Mouse (Mus musculus) ES-E14 (cell line): ENCODE measurements around the gene Synj1. TPM values are rescaled to one million over a fixed set of nuclear protein-coding genes. Genes with fewer than 3 reads are reported as not detected.

Source experiments
- DNase-seq: peaks from one replicate; pipeline ENCODE4 v3.0.0-alpha.2; 2013; ENCODE audit warnings: low read depth, low spot score
- H3K27ac ChIP-seq: 2 replicates; pipeline ENCODE4 v1.5.1; 2012; ENCODE audit warnings: low read depth, mild to moderate bottlenecking, low read length, moderate library complexity, mixed read lengths; ENCODE audit not compliant: poor library complexity, insufficient read depth, severe bottlenecking
- H3K36me3 ChIP-seq: 2 replicates; pipeline ENCODE4 v1.6.1; 2012; ENCODE audit warnings: mild to moderate bottlenecking, low read length, moderate library complexity, mixed read lengths; ENCODE audit not compliant: control insufficient read depth, poor library complexity, insufficient read depth, severe bottlenecking
- H3K4me1 ChIP-seq, 2 experiments: fragments of 150-350 bp in 1 of 2; sonication (generic) in 1 of 2; 2 replicates each; pipeline ENCODE4 v1.6.1; 2012; ENCODE audit warnings: low read length in 2 of 2, mild to moderate bottlenecking in 1 of 2, mixed read lengths in 1 of 2; ENCODE audit not compliant: control insufficient read depth in 2 of 2, insufficient read depth in 2 of 2, poor library complexity in 1 of 2
- H3K4me3 ChIP-seq, 2 experiments: fragments of 150-350 bp in 1 of 2; sonication (generic) in 1 of 2; 2 replicates each; pipeline ENCODE4 v1.5.1; 2012; ENCODE audit warnings: low read length in 2 of 2, low read depth in 1 of 2, mild to moderate bottlenecking in 1 of 2, mixed read lengths in 1 of 2; ENCODE audit not compliant: insufficient read depth in 1 of 2, poor library complexity in 1 of 2, severe bottlenecking in 1 of 2
- H3K9ac ChIP-seq: 2 replicates; pipeline ENCODE4 v1.6.1; 2012; ENCODE audit warnings: low read depth, mild to moderate bottlenecking, low read length, mixed read lengths; ENCODE audit not compliant: poor library complexity, insufficient read depth, severe bottlenecking
- H3K9me3 ChIP-seq: fragments of 150-350 bp; sonication (generic); 2 replicates; pipeline ENCODE4 v1.6.1; 2012; ENCODE audit warnings: low read depth, mild to moderate bottlenecking, low read length; ENCODE audit not compliant: control insufficient read depth, insufficient read depth
- CHD2 ChIP-seq: IDR thresholded peaks from 2 replicates; pipeline ENCODE4 v1.6.1; 2014; ENCODE audit warnings: mild to moderate bottlenecking, low read depth, low read length, inconsistent platforms
- HCFC1 ChIP-seq: IDR thresholded peaks from 2 replicates; pipeline ENCODE4 v1.6.1; 2012; ENCODE audit warnings: low read length, inconsistent platforms, borderline replicate concordance; ENCODE audit not compliant: insufficient read depth
- MAFK ChIP-seq: IDR thresholded peaks from 2 replicates; pipeline ENCODE4 v1.6.1; 2014; ENCODE audit warnings: mild to moderate bottlenecking, low read depth, low read length, inconsistent platforms; ENCODE audit not compliant: insufficient read depth
- ZC3H11A ChIP-seq: IDR thresholded peaks from 2 replicates; pipeline ENCODE4 v1.6.1; 2012; ENCODE audit warnings: low read depth, mild to moderate bottlenecking, inconsistent platforms, low read length, borderline replicate concordance
- ZNF384 ChIP-seq: IDR thresholded peaks from 2 replicates; pipeline ENCODE4 v1.6.1; 2012; ENCODE audit warnings: low read depth, low read length, inconsistent platforms
- in situ Hi-C, 2 experiments: fragments of 600-800 bp; cut with MboI; formaldehyde crosslinking; loops; one replicate each; pipeline ENCODE4 v1.15.1; 2025; ENCODE audit warnings: low sequenced_read_pairs in 2 of 2, inconsistent platforms in 1 of 2; ENCODE audit not compliant: unreplicated experiment in 2 of 2
- total RNA-seq: library from RNA; depleted of rRNA; stranded (reverse); fragments of 300-350 nt; gene quantifications from 2 replicates; pipeline ENCODE4 v1.2.3, GENCODE M21; 2012

Gene Synj1
- total RNA-seq, 1 experiment, result 8.9 TPM

DNA sequence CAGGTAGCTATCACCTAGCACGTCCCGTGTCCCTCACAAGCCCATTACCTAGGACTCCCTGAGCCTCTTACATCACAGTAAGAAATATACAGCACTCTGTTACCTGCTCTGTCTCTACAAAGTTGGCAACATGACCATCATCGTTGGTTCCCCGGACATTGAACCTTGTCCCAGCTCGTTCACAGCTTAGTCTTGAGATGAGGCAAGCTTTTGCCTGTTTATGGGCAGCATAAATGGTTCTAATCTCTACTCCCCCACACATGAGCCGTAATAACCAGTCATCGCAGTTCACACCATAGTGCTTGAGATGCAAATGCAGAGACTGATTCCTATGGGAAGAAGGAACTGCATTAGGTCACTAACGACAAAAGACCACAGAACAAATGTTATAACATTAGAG is 23.1 kb downstream of the Synj1 start:
- DNase-seq, result no peak
- in situ Hi-C loops, result no loop called here
- H3K4me1 ChIP-seq, result no peaks in the 10 kb centered on the region
- no peak overlapping the region for H3K27ac ChIP-seq
- H3K9me3 ChIP-seq, result no peaks in the 10 kb centered on the region
- H3K4me3 ChIP-seq, result no peak overlapping the region
- TF ChIP-seq CHD2 (no peak), ZC3H11A (no peak), MAFK (no peak), HCFC1 (no peak), ZNF384 (no peak)
- no peaks in the 10 kb centered on the region for H3K36me3 ChIP-seq
- no peak overlapping the region for H3K9ac ChIP-seq

GRCm38 (mm10) chr16:90971004-90971403 is 40.1 kb downstream of the Synj1 start:
- H3K36me3 ChIP-seq, result peaks cover 2% of the 10 kb centered on the region; the same call in 1 of the 2 replicates
- no peak for DNase-seq
- in situ Hi-C loops, result no loop called here
- no peak overlapping the region for H3K9ac ChIP-seq
- TF ChIP-seq ZNF384 (no peak), MAFK (no peak), ZC3H11A (no peak), CHD2 (no peak), HCFC1 (no peak)
- no peaks in the 10 kb centered on the region for H3K4me1 ChIP-seq
- no peak overlapping the region for H3K4me3 ChIP-seq
- no peaks in the 10 kb centered on the region for H3K9me3 ChIP-seq
- no peak overlapping the region for H3K27ac ChIP-seq

DNA sequence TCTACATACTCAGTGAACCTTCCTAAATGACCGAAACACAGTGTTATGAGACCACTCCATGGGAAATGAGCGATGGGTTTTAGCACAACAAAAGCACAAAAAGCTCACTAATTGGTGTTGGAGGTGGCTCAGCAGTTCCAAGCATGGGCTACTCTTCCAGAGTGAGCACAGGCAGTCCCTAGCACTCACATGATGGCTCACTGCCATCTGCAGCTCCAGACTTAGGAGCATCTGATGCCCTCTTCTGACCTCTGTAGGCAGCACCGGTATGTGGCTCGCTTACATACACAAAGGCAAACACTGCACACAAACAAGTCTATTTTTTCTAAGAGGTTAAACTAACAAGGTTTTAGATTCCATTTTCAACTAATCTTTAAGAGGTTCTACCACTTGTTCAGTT is 44.9 kb downstream of the Synj1 start:
- no peak for TF ChIP-seq CHD2
- no peak for TF ChIP-seq ZC3H11A
- no peak for TF ChIP-seq HCFC1
- TF ChIP-seq MAFK, result no peak
- in situ Hi-C loops, result no loop called here
- Histone ChIP-seq H3K9ac (no peak overlapping the region), H3K9me3 (no peaks in the 10 kb centered on the region), H3K4me1 (no peaks in the 10 kb centered on the region), H3K27ac (no peak overlapping the region), H3K36me3 (peaks cover 2% of the 10 kb centered on the region; the same call in 1 of the 2 replicates), H3K4me3 (no peak overlapping the region)
- DNase-seq, result no peak

GRCm38 (mm10) chr16:90964302-90964701 is 46.8 kb downstream of the Synj1 start:
- no peak for DNase-seq
- H3K36me3 ChIP-seq, result no peaks in the 10 kb centered on the region; the same call in 1 of the 2 replicates
- no peak overlapping the region for H3K4me3 ChIP-seq
- TF ChIP-seq MAFK, result no peak
- no peak for TF ChIP-seq ZNF384
- TF ChIP-seq ZC3H11A, result no peak
- no peak for TF ChIP-seq HCFC1
- no peak for TF ChIP-seq CHD2
- H3K9me3 ChIP-seq, result no peaks in the 10 kb centered on the region
- no peak overlapping the region for H3K9ac ChIP-seq
- H3K27ac ChIP-seq, result no peak overlapping the region
- in situ Hi-C loops, result no loop called here
- no peaks in the 10 kb centered on the region for H3K4me1 ChIP-seq

DNA sequence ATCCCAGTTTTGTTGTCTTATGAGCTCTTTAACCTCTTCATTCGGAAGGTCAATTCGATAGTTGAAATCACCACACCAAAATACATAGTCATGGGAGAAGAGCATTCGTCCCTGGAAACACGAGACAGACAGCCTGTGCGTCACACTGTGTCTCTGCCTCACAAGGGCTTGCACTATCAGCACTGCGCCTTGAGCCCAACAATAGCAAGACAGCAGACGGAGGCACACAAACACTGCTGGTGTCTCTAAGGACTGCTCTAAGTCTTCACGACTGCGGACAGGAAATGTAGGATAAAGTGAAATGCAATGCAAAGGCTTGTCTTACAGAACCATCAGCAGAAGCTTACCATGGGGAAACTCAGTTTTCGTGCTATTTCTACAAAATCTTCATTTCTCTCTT is 47.2 kb downstream of the Synj1 start:
- in situ Hi-C loops, result no loop called here
- Histone ChIP-seq H3K4me3 (no peak overlapping the region), H3K9me3 (no peaks in the 10 kb centered on the region), H3K9ac (no peak overlapping the region), H3K27ac (no peak overlapping the region), H3K4me1 (no peaks in the 10 kb centered on the region), H3K36me3 (no peaks in the 10 kb centered on the region; the same call in 1 of the 2 replicates)
- DNase-seq, result no peak
- TF ChIP-seq ZNF384, result no peak
- TF ChIP-seq CHD2, result no peak
- no peak for TF ChIP-seq ZC3H11A
- TF ChIP-seq MAFK, result no peak
- no peak for TF ChIP-seq HCFC1
